Mouse (Mus musculus) hindbrain, postnatal 0 days (tissue): ENCODE measurements around the gene Hoxc6. TPM values are rescaled to one million over a fixed set of nuclear protein-coding genes. Genes with fewer than 3 reads are reported as not detected.

Experiments
- ATAC-seq: fragments of 200-750 bp; cut with Nextera tagmentation; 2 replicates; pipeline ENCODE4 v1.8.0; 2017; ENCODE audit warnings: mild to moderate bottlenecking, moderate TSS enrichment, moderate library complexity
- DNase-seq: peaks from one replicate; pipeline ENCODE4 v3.0.0-alpha.2; 2015; ENCODE audit warnings: low spot score
- H3K27ac ChIP-seq: fragments of 300-500 bp; sonication (generic); 2 replicates; pipeline ENCODE4 v1.5.1; 2014; ENCODE audit warnings: mild to moderate bottlenecking
- H3K27me3 ChIP-seq: fragments of 300-500 bp; sonication (generic); 2 replicates; pipeline ENCODE4 v1.6.1; 2014; ENCODE audit warnings: low read length, mixed read lengths; ENCODE audit not compliant: insufficient read depth
- H3K36me3 ChIP-seq: fragments of 300-500 bp; sonication (generic); 2 replicates; pipeline ENCODE4 v1.6.1; 2014; ENCODE audit warnings: low read length, mixed read lengths; ENCODE audit not compliant: insufficient read depth
- H3K4me1 ChIP-seq: fragments of 300-500 bp; sonication (generic); 2 replicates; pipeline ENCODE4 v1.6.1; 2014; ENCODE audit warnings: antibody characterized with exemption, low read length, mixed read lengths; ENCODE audit not compliant: insufficient read depth
- H3K4me2 ChIP-seq: fragments of 300-500 bp; sonication (generic); 2 replicates; pipeline ENCODE4 v1.6.1; 2014; ENCODE audit warnings: low read depth, mild to moderate bottlenecking, low read length, moderate library complexity, mixed read lengths
- H3K4me3 ChIP-seq: fragments of 300-500 bp; sonication (generic); 2 replicates; pipeline ENCODE4 v1.5.1; 2014; ENCODE audit warnings: low read length
- H3K9ac ChIP-seq: fragments of 300-500 bp; sonication (generic); replicated peaks from 2 replicates; pipeline ENCODE4 v1.6.1; 2014; ENCODE audit warnings: mild to moderate bottlenecking, low read length, moderate library complexity, mixed read lengths
- H3K9me3 ChIP-seq: fragments of 300-500 bp; sonication (generic); 2 replicates; pipeline ENCODE4 v1.6.1; 2016; ENCODE audit warnings: low read length, mixed read lengths
- CTCF ChIP-seq: IDR thresholded peaks from 2 replicates; pipeline ENCODE4 v1.5.1; 2016; ENCODE audit warnings: antibody characterized with exemption, control low read depth, low read depth
- WGBS: fragments of 180-500 bp; shearing (Covaris S2); extraction: QIAGEN DNeasy Blood & Tissue Kit; methylation state at CpG from one replicate; pipeline ENCODE4 v1.1.7; 2014; 5-methylcytosine and 5-hydroxymethylcytosine counted together
- polyA plus RNA-seq: library from polyadenylated mRNA; unstranded; fragments of >200 nt; fragmentation: Nextera tagmentation; extraction: Ambion mirVana; gene quantifications from 2 replicates; pipeline ENCODE4 v1.2.1, GENCODE M21; 2015
- total RNA-seq: library from RNA; depleted of rRNA; stranded (reverse); fragments of >200 nt; gene quantifications from 2 replicates; pipeline ENCODE4 v1.2.3, GENCODE M21; 2014; rRNA removed

Hoxc6 gene
- total RNA-seq (0.43 and 1.4 TPM in 2 replicates), polyA plus RNA-seq (0.59 and 1.2 TPM in 2 replicates)

DNA sequence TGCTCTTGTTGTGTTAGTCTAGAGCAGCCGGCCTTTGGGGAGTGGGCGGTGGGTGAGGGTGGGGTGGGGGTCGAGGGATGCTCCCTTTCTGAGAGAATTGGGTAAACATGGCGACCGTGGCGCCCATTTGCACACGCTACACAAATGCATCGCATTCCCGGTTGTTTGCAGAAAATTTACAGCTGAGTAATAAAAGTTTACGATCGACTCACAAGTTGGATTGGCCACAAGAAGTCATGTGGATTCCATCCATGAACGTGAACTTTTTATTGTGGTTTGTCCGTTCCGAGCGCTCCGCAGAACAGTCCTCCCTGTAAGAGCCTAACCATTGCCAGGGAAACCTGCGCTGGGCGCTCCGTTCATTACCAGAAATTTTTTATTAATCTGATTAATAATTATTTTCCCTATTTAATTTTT is at the start of gene Hoxc6:
Gene Hoxc6 (plus strand): TSS at position 319 of the 417 bp plus-strand sequence.
- Histone ChIP-seq H3K9me3 (no peaks in the 10 kb centered on the region), H3K36me3 (no peaks in the 10 kb centered on the region), H3K27me3 (peaks cover 92% of the 10 kb centered on the region), H3K4me2 (peak within 1 kb of the TSS; percentile 56), H3K9ac (no peak within 1 kb of the TSS), H3K27ac (no peak within 1 kb of the TSS), H3K4me3 (peak within 1 kb of the TSS; percentile 35), H3K4me1 (peaks cover 4% of the 10 kb centered on the region; the same call in 1 of the 2 replicates)
- TF ChIP-seq CTCF, result no peak
- WGBS, result 1% methylated on average over 19 of the region's 19 CpGs
- ATAC-seq, result no peak
- no peak for DNase-seq

- Histone ChIP-seq H3K9ac (no peak overlapping the region), H3K27ac (no peak overlapping the region), H3K36me3 (no peaks in the 10 kb centered on the region), H3K27me3 (peaks cover 95% of the 10 kb centered on the region), H3K4me1 (no peaks in the 10 kb centered on the region), H3K9me3 (no peaks in the 10 kb centered on the region), H3K4me3 (no peak overlapping the region), H3K4me2 (no peak overlapping the region)
- 5% methylated on average over 2 of the region's 2 CpGs for WGBS
- TF ChIP-seq CTCF, result no peak
- ATAC-seq, result no peak
- no peak for DNase-seq
Observed at GRCm38 (mm10) chr15:102948842-102949241, 49.2 kb upstream of the Hoxc6 start.

- 2% methylated on average over 20 of the region's 20 CpGs for WGBS
- Histone ChIP-seq H3K4me3 (no peak overlapping the region), H3K27ac (no peak overlapping the region), H3K9ac (no peak overlapping the region), H3K36me3 (no peaks in the 10 kb centered on the region), H3K27me3 (peaks cover 95% of the 10 kb centered on the region), H3K9me3 (no peaks in the 10 kb centered on the region), H3K4me2 (no peak overlapping the region), H3K4me1 (no peaks in the 10 kb centered on the region)
- no peak for TF ChIP-seq CTCF
- no peak for DNase-seq
- ATAC-seq, result no peak
Observed at GRCm38 (mm10) chr15:102949696-102950095, 48.4 kb upstream of the Hoxc6 start.

DNA sequence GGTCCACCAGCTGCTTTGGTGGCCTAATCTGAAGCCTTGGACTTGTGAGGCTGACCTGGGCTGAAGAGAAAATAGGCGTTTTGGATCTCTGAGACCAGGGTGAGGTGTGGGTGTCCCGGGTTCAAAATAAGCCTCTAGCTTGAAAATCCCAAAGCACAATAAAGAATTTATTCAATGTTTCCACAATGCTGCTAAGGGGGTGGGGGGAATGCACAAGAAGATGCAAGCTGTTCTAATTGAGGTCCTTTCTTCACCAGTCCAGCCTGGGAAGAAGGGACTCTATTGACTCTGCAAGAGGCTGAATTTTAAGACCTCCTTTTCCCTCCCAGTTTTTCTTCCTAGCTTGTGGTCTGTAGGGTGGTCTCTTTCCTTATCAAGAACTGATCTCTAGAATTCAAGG is 47.2 kb upstream of the Hoxc6 start:
- Histone ChIP-seq H3K36me3 (no peaks in the 10 kb centered on the region), H3K9ac (no peak overlapping the region), H3K27me3 (peaks cover 97% of the 10 kb centered on the region), H3K4me1 (no peaks in the 10 kb centered on the region), H3K4me3 (no peak overlapping the region), H3K9me3 (no peaks in the 10 kb centered on the region), H3K4me2 (no peak overlapping the region), H3K27ac (no peak overlapping the region)
- ATAC-seq, result no peak
- TF ChIP-seq CTCF, result no peak
- no peak for DNase-seq
- WGBS, result 9% methylated on average over 2 of the region's 2 CpGs

GRCm38 (mm10) chr15:102953561-102953960 is 44.5 kb upstream of the Hoxc6 start:
- 1% methylated on average over 6 of the region's 6 CpGs for WGBS
- Histone ChIP-seq H3K36me3 (no peaks in the 10 kb centered on the region), H3K27ac (no peak overlapping the region), H3K4me1 (no peaks in the 10 kb centered on the region), H3K9me3 (no peaks in the 10 kb centered on the region), H3K9ac (no peak overlapping the region), H3K27me3 (peaks cover 97% of the 10 kb centered on the region), H3K4me3 (no peak overlapping the region), H3K4me2 (no peak overlapping the region)
- TF ChIP-seq CTCF, result no peak
- ATAC-seq (no peak), DNase-seq (no peak)

- Histone ChIP-seq H3K9me3 (no peaks in the 10 kb centered on the region), H3K4me1 (no peaks in the 10 kb centered on the region), H3K4me2 (no peak within 1 kb of the TSS), H3K9ac (no peak within 1 kb of the TSS), H3K27ac (no peak within 1 kb of the TSS), H3K27me3 (peaks cover 95% of the 10 kb centered on the region), H3K4me3 (no peak within 1 kb of the TSS), H3K36me3 (no peaks in the 10 kb centered on the region)
- WGBS, result under 1% methylated on average over 56 of the region's 57 CpGs
- DNase-seq, result no peak
- no peak for TF ChIP-seq CTCF
- no peak for ATAC-seq
Observed at GRCm38 (mm10) chr15:102954192-102955006, 43.7 kb upstream of the Hoxc6 start, which contains the start of gene Hoxc11. TSS of gene Hoxc11 (plus strand) at chr15:102954427.

DNA sequence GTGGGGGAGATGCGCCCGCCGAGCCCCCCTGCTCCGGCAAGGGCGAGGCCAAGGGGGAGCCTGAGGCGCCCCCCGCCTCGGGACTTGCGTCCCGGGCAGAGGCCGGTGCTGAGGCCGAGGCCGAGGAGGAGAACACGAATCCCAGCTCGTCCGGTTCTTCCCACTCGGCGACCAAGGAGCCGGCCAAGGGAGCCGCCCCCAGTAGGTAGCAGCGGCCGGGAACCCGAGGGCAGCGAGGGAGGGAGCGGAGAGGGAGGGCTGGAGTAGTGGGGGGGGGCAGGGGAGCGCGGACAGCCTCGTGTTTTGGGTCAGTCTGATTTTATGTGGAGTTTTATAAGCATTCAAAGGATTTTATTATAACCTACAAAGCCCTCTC is 43.1 kb upstream of the Hoxc6 start:
- Histone ChIP-seq H3K4me2 (no peak overlapping the region), H3K4me1 (no peaks in the 10 kb centered on the region), H3K27ac (no peak overlapping the region), H3K4me3 (no peak overlapping the region), H3K27me3 (peaks cover 95% of the 10 kb centered on the region), H3K36me3 (no peaks in the 10 kb centered on the region), H3K9me3 (no peaks in the 10 kb centered on the region), H3K9ac (no peak overlapping the region)
- ATAC-seq (no peak), DNase-seq (no peak)
- TF ChIP-seq CTCF, result no peak
- 1% methylated on average over 28 of the region's 28 CpGs for WGBS
